Mouse (Mus musculus) embryonic facial prominence, embryonic 14.5 days (tissue): ENCODE data around the gene Ccdc34. TPM values are rescaled to one million over a fixed set of nuclear protein-coding genes. Genes with fewer than 3 reads are reported as not detected.
A peak's percentile ranks its signal among the peaks of the same experiment; 100 is the strongest.

Source experiments
- ATAC-seq: fragments of 200-750 bp; cut with Nextera tagmentation; 2 replicates; pipeline ENCODE4 v1.8.0; 2017; ENCODE audit warnings: low read depth, moderate number of reproducible peaks, moderate TSS enrichment
- DNase-seq: peaks from one replicate; pipeline ENCODE4 v3.0.0-alpha.2; 2015; ENCODE audit warnings: low spot score
- H3K27ac ChIP-seq: fragments of 300-500 bp; sonication (generic); replicated peaks from 2 replicates; pipeline ENCODE4 v1.5.1; 2014; ENCODE audit warnings: low read depth, mild to moderate bottlenecking, low read length, moderate library complexity
- H3K27me3 ChIP-seq: fragments of 300-500 bp; sonication (generic); replicated peaks from 2 replicates; pipeline ENCODE4 v1.6.1; 2014; ENCODE audit warnings: low read length; ENCODE audit not compliant: control insufficient read depth, insufficient read depth
- H3K36me3 ChIP-seq: fragments of 300-500 bp; sonication (generic); 2 replicates; pipeline ENCODE4 v1.6.1; 2014; ENCODE audit warnings: low read length, mixed read lengths; ENCODE audit not compliant: control insufficient read depth, insufficient read depth
- H3K4me1 ChIP-seq: fragments of 300-500 bp; sonication (generic); 2 replicates; pipeline ENCODE4 v1.6.1; 2014; ENCODE audit warnings: antibody characterized with exemption, low read length; ENCODE audit not compliant: control insufficient read depth, insufficient read depth
- H3K4me2 ChIP-seq: fragments of 300-500 bp; sonication (generic); 2 replicates; pipeline ENCODE4 v1.6.1; 2014; ENCODE audit warnings: low read depth, mild to moderate bottlenecking, low read length, moderate library complexity, mixed read lengths
- H3K4me3 ChIP-seq: fragments of 300-500 bp; sonication (generic); 2 replicates; pipeline ENCODE4 v1.5.1; 2014; ENCODE audit warnings: low read depth, mild to moderate bottlenecking, low read length
- H3K9ac ChIP-seq: fragments of 300-500 bp; sonication (generic); 2 replicates; pipeline ENCODE4 v1.6.1; 2014; ENCODE audit warnings: low read depth, mild to moderate bottlenecking, low read length, moderate library complexity, mixed read lengths
- H3K9me3 ChIP-seq: fragments of 300-500 bp; sonication (generic); 2 replicates; pipeline ENCODE4 v1.6.1; 2016; ENCODE audit warnings: low read length; ENCODE audit not compliant: control insufficient read depth
- WGBS: fragments of 180-500 bp; shearing (Covaris S2); extraction: QIAGEN DNeasy Blood & Tissue Kit; methylation state at CpG from one replicate; pipeline ENCODE4 v1.1.7; 2014; 5-methylcytosine and 5-hydroxymethylcytosine counted together
- polyA plus RNA-seq: library from polyadenylated mRNA; unstranded; fragments of >200 nt; fragmentation: Nextera tagmentation; extraction: Ambion mirVana; gene quantifications from 2 replicates; pipeline ENCODE4 v1.2.1, GENCODE M21; 2014

Gene Ccdc34
- polyA plus RNA-seq, 1 experiment from 2014 or later, result 37.7 TPM

DNA sequence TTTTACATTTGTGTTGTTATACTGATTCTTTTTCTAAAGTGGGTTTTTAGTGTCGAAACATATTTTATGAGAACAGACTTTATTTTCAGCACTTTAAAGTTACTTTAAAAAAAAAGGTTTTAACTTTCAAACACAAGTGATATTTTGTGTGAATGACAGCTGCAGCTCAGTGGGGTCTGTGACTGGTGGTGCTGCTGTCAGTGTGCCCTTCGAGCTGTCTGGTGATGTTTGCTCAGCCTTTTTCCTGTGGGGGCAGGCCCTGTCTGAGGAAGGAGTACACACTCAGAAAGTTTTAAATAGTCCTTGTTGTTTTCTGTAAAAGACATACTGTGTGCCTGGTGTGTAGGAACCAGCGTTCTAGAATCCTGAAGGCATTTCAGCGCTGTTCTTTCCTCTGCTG is 19.0 kb downstream of the Ccdc34 start:
- no peak for DNase-seq

DNA sequence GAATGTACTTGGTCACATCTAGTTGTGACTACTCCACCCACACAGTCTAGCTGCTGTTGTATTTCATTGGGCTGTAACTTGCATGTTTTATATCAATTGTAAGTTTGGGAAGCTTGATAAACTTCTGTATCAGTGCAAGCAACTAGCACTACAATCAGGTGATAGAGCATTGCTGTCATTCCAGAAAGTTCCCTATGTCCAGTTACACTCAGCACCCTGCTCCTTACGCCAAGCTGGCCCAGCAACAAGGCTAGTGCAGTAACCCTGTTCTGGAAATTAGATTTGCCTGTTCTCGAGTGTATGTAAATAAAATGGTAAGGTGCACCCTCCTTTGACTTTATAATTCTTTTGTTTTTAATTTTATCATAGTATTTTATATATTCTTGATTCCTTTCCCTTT is 19.6 kb downstream of the Ccdc34 start:
- Histone ChIP-seq H3K36me3 (peaks cover 23% of the 10 kb centered on the region), H3K4me2 (no peak overlapping the region), H3K4me1 (peaks cover 19% of the 10 kb centered on the region), H3K27me3 (no peaks in the 10 kb centered on the region), H3K4me3 (no peak overlapping the region), H3K27ac (peak overlapping the region; percentile 21; the same call in 1 of the 2 replicates), H3K9ac (no peak overlapping the region), H3K9me3 (no peaks in the 10 kb centered on the region)
- DNase-seq (no peak), ATAC-seq (no peak)
- 77% methylated on average over 2 of the region's 2 CpGs for WGBS

More for the DNA sequence above, 19.0 kb downstream of the Ccdc34 start:
- WGBS, result 62% methylated on average over 4 of the region's 4 CpGs
- ATAC-seq, result no peak
- Histone ChIP-seq H3K4me2 (no peak overlapping the region; the same call in none of the 2 replicates), H3K27me3 (no peaks in the 10 kb centered on the region), H3K36me3 (peaks cover 24% of the 10 kb centered on the region), H3K4me1 (peaks cover 19% of the 10 kb centered on the region), H3K9me3 (no peaks in the 10 kb centered on the region), H3K4me3 (no peak overlapping the region), H3K27ac (peak overlapping the region; percentile 21; the same call in 1 of the 2 replicates), H3K9ac (no peak overlapping the region)

DNA sequence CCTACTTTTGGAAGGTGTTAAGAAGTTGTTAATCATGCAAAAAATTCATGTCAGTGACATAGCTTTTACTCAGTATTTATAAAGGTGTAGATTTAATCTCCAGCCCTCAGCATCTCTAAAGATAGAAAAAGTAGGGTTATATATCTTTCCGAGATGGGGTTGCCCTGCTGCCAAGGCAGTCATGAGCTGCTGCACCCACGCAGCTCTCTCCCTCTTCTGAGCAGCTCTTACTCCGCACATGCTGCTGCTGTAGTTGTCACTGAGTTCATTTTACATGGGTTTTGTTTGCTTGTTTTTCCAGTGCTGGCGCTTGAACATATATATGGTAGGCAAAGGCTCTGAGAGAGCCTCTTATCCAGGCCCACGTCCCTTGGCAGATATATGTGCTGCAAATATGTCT is 20.7 kb downstream of the Ccdc34 start:
- H3K36me3 ChIP-seq, result peaks cover 12% of the 10 kb centered on the region; the same call in 1 of the 2 replicates
- no peaks in the 10 kb centered on the region for H3K27me3 ChIP-seq
- H3K4me2 ChIP-seq, result no peak overlapping the region
- DNase-seq, result no peak
- ATAC-seq, result no peak
- H3K4me3 ChIP-seq, result no peak overlapping the region
- H3K4me1 ChIP-seq, result peaks cover 19% of the 10 kb centered on the region
- 0 out of 2 replicates have a peak overlapping the region, but pooled peaks have one; percentile 36 for H3K27ac ChIP-seq
- H3K9me3 ChIP-seq, result no peaks in the 10 kb centered on the region
- WGBS, result 77% methylated on average over 5 of the region's 5 CpGs
- H3K9ac ChIP-seq, result no peak overlapping the region

DNA sequence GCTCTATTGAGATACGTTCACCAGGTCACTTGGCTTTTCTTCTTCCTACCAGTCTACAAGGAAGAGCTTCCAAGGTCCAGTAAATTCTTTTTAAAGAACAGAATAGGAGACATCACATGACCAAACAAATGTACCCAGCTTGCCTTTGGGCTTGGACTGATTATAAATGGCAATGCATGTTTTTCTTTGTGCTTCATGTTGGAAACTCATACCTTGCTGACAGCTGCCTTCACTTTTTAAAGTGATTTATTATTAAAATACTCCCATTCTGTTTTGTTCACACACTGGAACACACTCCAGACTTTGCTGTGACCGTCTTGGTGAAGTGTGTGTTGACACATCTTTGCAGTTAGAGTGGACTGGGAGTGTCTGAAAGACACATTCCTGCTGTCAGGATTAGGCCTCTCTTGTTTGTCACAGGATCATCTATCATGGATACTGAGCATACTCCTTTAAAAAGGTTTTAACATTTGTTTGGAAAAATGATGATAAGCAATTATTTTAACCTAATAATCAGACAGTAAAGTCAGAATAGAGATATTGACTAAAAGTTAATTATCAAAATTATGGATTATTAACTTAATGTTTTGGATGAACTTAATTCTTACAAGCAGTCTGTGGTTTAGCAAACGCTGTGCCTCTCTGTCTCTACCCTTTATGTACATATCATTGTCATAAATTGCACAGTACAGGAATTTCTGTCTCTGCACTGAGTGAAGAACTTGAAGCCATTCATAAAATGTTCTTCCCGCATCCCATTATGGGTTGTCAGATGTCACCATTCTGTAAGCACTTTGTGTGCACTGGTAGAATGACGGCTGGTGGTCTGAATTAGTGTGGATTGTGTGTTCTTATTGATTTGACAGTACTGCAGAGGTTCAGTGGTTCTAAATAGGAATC is 25.5 kb downstream of the Ccdc34 start:
- H3K27ac ChIP-seq, result no peak overlapping the region
- no peak overlapping the region for H3K4me3 ChIP-seq
- 0 out of 2 replicates have a peak, but pooled peaks cover 3% of the 10 kb centered on the region for H3K36me3 ChIP-seq
- 67% methylated on average over 5 of the region's 5 CpGs for WGBS
- H3K9ac ChIP-seq, result no peak overlapping the region
- H3K9me3 ChIP-seq, result no peaks in the 10 kb centered on the region
- H3K27me3 ChIP-seq, result no peaks in the 10 kb centered on the region
- H3K4me2 ChIP-seq, result no peak overlapping the region
- ATAC-seq, result no peak
- DNase-seq, result no peak
- peaks cover 6% of the 10 kb centered on the region; the same call in 1 of the 2 replicates for H3K4me1 ChIP-seq

DNA sequence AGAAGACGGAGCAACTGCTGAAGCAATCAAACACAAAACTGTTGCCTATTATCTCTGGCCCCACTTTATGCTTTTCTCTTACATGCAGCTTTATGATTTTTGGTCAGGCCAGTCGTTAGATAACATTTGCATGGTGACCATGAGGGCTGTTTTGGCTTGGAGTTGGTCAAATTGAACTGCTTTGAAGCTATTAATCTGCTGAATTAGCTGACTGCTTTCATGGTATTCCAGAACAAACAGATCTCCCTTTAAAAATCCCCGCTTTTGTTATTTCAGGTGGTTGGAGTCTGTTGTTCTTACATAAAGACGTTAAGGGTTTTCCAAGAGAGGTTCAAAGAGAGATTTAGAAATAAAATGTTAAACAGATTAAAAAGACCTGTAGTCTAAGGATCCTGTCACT is 40.8 kb downstream of the Ccdc34 start:
- no peak overlapping the region for H3K9ac ChIP-seq
- no peak overlapping the region for H3K4me3 ChIP-seq
- no peak for DNase-seq
- ATAC-seq, result no peak
- H3K4me2 ChIP-seq, result no peak overlapping the region
- 48% methylated on average over 4 of the region's 4 CpGs for WGBS
- H3K36me3 ChIP-seq, result no peaks in the 10 kb centered on the region
- no peak overlapping the region for H3K27ac ChIP-seq
- H3K9me3 ChIP-seq, result no peaks in the 10 kb centered on the region
- no peaks in the 10 kb centered on the region for H3K4me1 ChIP-seq
- no peaks in the 10 kb centered on the region for H3K27me3 ChIP-seq

DNA sequence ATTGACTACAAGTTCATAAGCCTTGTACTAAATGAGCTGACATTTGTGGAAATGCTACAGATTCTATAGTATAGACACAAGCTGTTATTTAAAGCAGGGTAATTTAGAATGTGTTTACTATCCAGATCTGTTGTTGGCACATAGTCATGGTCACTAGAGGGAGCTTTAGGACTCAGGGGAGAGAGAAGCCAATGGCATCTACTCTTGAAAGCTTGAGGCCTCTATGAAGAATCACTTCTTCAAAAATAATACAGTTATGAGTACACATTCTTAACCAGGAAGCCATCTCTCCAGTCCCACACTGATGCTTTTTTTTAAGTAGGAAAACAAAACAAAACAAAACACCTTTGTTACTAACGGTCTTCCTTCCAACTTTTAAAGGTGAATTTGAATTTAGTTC is 45.5 kb downstream of the Ccdc34 start:
- 89% methylated on average over 1 of the region's 1 CpGs for WGBS
- ATAC-seq, result no peak
- no peak for DNase-seq

DNA sequence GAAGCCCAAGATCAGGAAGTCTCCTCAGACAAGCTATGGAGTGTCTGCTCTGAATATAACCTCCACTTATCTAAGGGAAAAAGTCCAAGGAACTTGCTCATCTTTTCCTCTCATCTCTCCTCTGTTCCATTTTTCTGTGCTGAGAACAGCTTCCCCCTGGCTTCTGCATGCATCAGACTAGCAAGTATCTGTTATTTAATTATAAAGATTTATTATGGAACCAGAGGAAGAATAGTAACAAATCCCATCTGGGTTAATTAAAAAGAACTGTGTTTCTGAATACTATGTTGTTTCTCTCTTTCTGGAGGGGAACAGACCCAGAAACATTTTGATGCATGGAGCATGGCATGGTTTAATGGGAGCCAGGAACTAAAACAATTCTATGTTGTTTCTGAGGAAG is 51.3 kb downstream of the Ccdc34 start:
- no peak overlapping the region for H3K27ac ChIP-seq
- ATAC-seq, result no peak
- no peaks in the 10 kb centered on the region for H3K27me3 ChIP-seq
- no peak overlapping the region for H3K4me2 ChIP-seq
- DNase-seq, result no peak
- peaks cover 4% of the 10 kb centered on the region; the same call in 1 of the 2 replicates for H3K9me3 ChIP-seq
- no peak overlapping the region for H3K9ac ChIP-seq
- H3K4me3 ChIP-seq, result no peak overlapping the region
- no peaks in the 10 kb centered on the region for H3K36me3 ChIP-seq
- peaks cover 4% of the 10 kb centered on the region; the same call in 1 of the 2 replicates for H3K4me1 ChIP-seq

More for the DNA sequence above, 45.5 kb downstream of the Ccdc34 start:
- H3K4me3 ChIP-seq, result no peak overlapping the region
- no peak overlapping the region for H3K4me2 ChIP-seq
- H3K4me1 ChIP-seq, result peaks cover 4% of the 10 kb centered on the region; the same call in 1 of the 2 replicates
- peaks cover 4% of the 10 kb centered on the region; the same call in 1 of the 2 replicates for H3K9me3 ChIP-seq
- H3K27ac ChIP-seq, result no peak overlapping the region
- H3K27me3 ChIP-seq, result no peaks in the 10 kb centered on the region
- no peaks in the 10 kb centered on the region for H3K36me3 ChIP-seq
- H3K9ac ChIP-seq, result no peak overlapping the region

DNA sequence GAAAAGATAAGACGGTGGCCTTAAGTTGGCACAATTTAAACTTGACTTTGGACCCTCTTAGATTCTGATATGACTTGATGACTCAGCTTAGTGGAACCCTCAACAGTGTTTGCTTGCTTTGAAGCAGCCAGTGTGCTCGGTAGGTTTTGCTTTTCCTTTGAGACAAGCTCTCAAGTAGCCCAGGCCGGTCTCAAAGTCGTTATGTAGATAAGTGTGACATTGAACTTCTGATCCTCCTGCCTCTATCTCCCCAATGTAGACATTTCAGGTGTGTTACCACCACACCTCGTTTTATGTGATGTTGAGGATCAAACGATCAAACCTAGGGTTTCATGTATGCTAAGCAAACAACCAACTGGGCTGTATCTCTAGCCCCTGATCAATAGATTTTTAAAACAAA is 55.4 kb downstream of the Ccdc34 start:
- Histone ChIP-seq H3K36me3 (no peaks in the 10 kb centered on the region), H3K4me2 (no peak overlapping the region), H3K9ac (no peak overlapping the region), H3K9me3 (no peaks in the 10 kb centered on the region), H3K4me1 (peaks cover 8% of the 10 kb centered on the region), H3K4me3 (no peak overlapping the region), H3K27me3 (no peaks in the 10 kb centered on the region), H3K27ac (no peak overlapping the region)
- 82% methylated on average over 6 of the region's 6 CpGs for WGBS
- DNase-seq (no peak), ATAC-seq (no peak)
